ENCODE assay signal across 8 mouse cellular contexts in genomic region chr11:97840539-97840954, GRCm38 (mm10). TPM values are rescaled to one million over a fixed set of nuclear protein-coding genes. Genes with fewer than 3 reads are reported as not detected.
DNase-seq lines count a peak whose midpoint lies in the region; ATAC-seq and TF ChIP-seq lines count a peak whose summit lies in the region.

Gene B230217C12Rik, plus strand, starts transcription at chr11:97840780.

- H3K9ac ChIP-seq in lung, embryonic 15.5 days: peak within 1 kb of the TSS; percentile 21
- peak within 1 kb of the TSS; percentile 77 for H3K9ac ChIP-seq in forebrain, postnatal 0 days
- peak within 1 kb of the TSS; percentile 75 for H3K9ac ChIP-seq in midbrain, embryonic 15.5 days

- no peak for DNase-seq in lung, postnatal 14 days
- peak; percentile 74 for DNase-seq in forebrain, postnatal 0 days
- no peak for DNase-seq in left cerebral cortex, postnatal 36 days (ENCODE audit: low spot score in 2 of 2)
- no peak for DNase-seq in gastrocnemius, postnatal 10 days

- peak; percentile 54 for TF ChIP-seq CTCF in forebrain, postnatal 0 days (IDR thresholded peaks at IDR 0.05; ENCODE audit: low read depth)

- peaks cover 25% of the 10 kb centered on the region for H3K36me3 ChIP-seq in lung, embryonic 15.5 days
- peaks cover 27% of the 10 kb centered on the region for H3K36me3 ChIP-seq in forebrain, postnatal 0 days (ENCODE audit: insufficient read depth)
- H3K36me3 ChIP-seq in midbrain, embryonic 15.5 days (replicated peaks): peaks cover 17% of the 10 kb centered on the region

- peak within 1 kb of the TSS; percentile 47 for H3K27ac ChIP-seq in lung, embryonic 15.5 days
- peak within 1 kb of the TSS; percentile 65 for H3K27ac ChIP-seq in brown adipose tissue, adult 24 weeks (replicated peaks; ENCODE audit: low read depth, low read length)
- peak within 1 kb of the TSS; percentile 90 for H3K27ac ChIP-seq in forebrain, postnatal 0 days (ENCODE audit: low read depth, low read length)
- peak within 1 kb of the TSS; percentile 94 for H3K27ac ChIP-seq in midbrain, embryonic 15.5 days

- WGBS in lung, embryonic 15.5 days: 3% methylated on average over 6 of the region's 6 CpGs
- under 1% methylated on average over 6 of the region's 6 CpGs for WGBS in forebrain, postnatal 0 days
- WGBS in midbrain, embryonic 15.5 days: 1% methylated on average over 6 of the region's 6 CpGs

- no peaks in the 10 kb centered on the region for H3K9me3 ChIP-seq in lung, embryonic 15.5 days
- no peaks in the 10 kb centered on the region for H3K9me3 ChIP-seq in forebrain, postnatal 0 days (ENCODE audit: low read length)
- no peaks in the 10 kb centered on the region for H3K9me3 ChIP-seq in midbrain, embryonic 15.5 days

- peak; percentile 36; the same call in 1 of the 2 replicates for ATAC-seq in lung, embryonic 15.5 days (ENCODE audit: borderline replicate concordance, extremely low read depth, low FRiP score, low TSS enrichment)
- ATAC-seq in forebrain, postnatal 0 days: peak; percentile 55
- peak; percentile 74 for ATAC-seq in midbrain, embryonic 15.5 days (replicated peaks)
- no peak for ATAC-seq in erythroid progenitor cell, adult 5-6 weeks (replicated peaks; ENCODE audit: low FRiP score, poor library complexity, severe bottlenecking)

- H3K4me2 ChIP-seq in lung, embryonic 15.5 days: peak within 1 kb of the TSS; percentile 57
- H3K4me2 ChIP-seq in forebrain, postnatal 0 days (ENCODE audit: low read depth): peak within 1 kb of the TSS; percentile 60
- H3K4me2 ChIP-seq in midbrain, embryonic 15.5 days: peak within 1 kb of the TSS; percentile 55

- intact Hi-C loops in left cerebral cortex, postnatal 36 days (cut with DNase I): loop anchor here (1.0 to 2.0 kb wide), 2 partner anchors 34 to 41 kb away; no protein-coding TSS in a partner anchor

- H3K4me1 ChIP-seq in lung, embryonic 15.5 days: peaks cover 14% of the 10 kb centered on the region; the same call in 1 of the 2 replicates
- H3K4me1 ChIP-seq in brown adipose tissue, adult 24 weeks (ENCODE audit: control insufficient read depth, insufficient read depth, insufficient read length, low read length): peaks cover 4% of the 10 kb centered on the region; the same call in 1 of the 2 replicates
- H3K4me1 ChIP-seq in forebrain, postnatal 0 days (ENCODE audit: insufficient read depth): no peaks in the 10 kb centered on the region
- H3K4me1 ChIP-seq in midbrain, embryonic 15.5 days: peaks cover 18% of the 10 kb centered on the region

- H3K4me3 ChIP-seq in lung, embryonic 15.5 days: peak within 1 kb of the TSS; percentile 38
- H3K4me3 ChIP-seq in brown adipose tissue, adult 24 weeks (ENCODE audit: insufficient read depth, low read depth, low read length): peak within 1 kb of the TSS; percentile 57
- H3K4me3 ChIP-seq in forebrain, postnatal 0 days (ENCODE audit: low read depth, low read length): peak within 1 kb of the TSS; percentile 53
- H3K4me3 ChIP-seq in midbrain, embryonic 15.5 days: peak within 1 kb of the TSS; percentile 61

- H3K27me3 ChIP-seq in lung, embryonic 15.5 days: no peaks in the 10 kb centered on the region
- no peaks in the 10 kb centered on the region for H3K27me3 ChIP-seq in forebrain, postnatal 0 days (ENCODE audit: insufficient read depth, low read length)
- H3K27me3 ChIP-seq in midbrain, embryonic 15.5 days (replicated peaks): no peaks in the 10 kb centered on the region

RNA-seq across cellular contexts. Expression of gene B230217C12Rik, which starts in this region (rescaled TPM):
- 4.2 and 4.4 TPM in 2 replicates for polyA plus RNA-seq in lung, embryonic 15.5 days (2015; fragmentation: Nextera tagmentation; extraction: Ambion mirVana)
- 0.59 and 2.0 TPM in 2 replicates for polyA plus RNA-seq in brown adipose tissue, adult 24 weeks (2012; ENCODE audit: insufficient read depth, insufficient read length, missing spikeins)
- 21.0 and 24.8 TPM in 2 replicates for total RNA-seq in forebrain, postnatal 0 days (2014; rRNA removed)
- 28.6 and 31.5 TPM in 2 replicates for polyA plus RNA-seq in forebrain, postnatal 0 days (2015; fragmentation: Nextera tagmentation; extraction: Ambion mirVana)
- 10 to 100 TPM; 79.9 to 81.0 TPM for total RNA-seq in left cerebral cortex, postnatal 36 days (2021)
- polyA plus RNA-seq in midbrain, embryonic 15.5 days (2015; fragmentation: Nextera tagmentation; extraction: Ambion mirVana): 33.3 and 33.8 TPM in 2 replicates
- total RNA-seq in erythroid progenitor cell, adult 5-6 weeks (2015; ENCODE audit: low replicate concordance): not detected in 2 replicates
- total RNA-seq in erythroid progenitor cell, adult 5-6 weeks (2017; ENCODE audit: low replicate concordance): not detected in 2 replicates
- total RNA-seq in gastrocnemius, postnatal 10 days (2021): 1 to 10 TPM in 1 of 2 experiments, under 1 TPM in 1; 0.95 to 1.1 TPM

Comparison
In these comparisons a context has a peak if more than half of its experiments do, and no peak if none do; other contexts are left out.
1. RNA of gene B230217C12Rik (total RNA-seq): 79.9 to 81.0 TPM in left cerebral cortex, postnatal 36 days and 21.0 to 24.8 TPM in forebrain, postnatal 0 days; 0.95 to 1.1 TPM in gastrocnemius, postnatal 10 days and not detected in erythroid progenitor cell, adult 5-6 weeks; every median in the first group is over 10 times any median in the second.
2. H3K9ac ChIP-seq: peak in every context shown above with its lines; median percentile 77 in forebrain, postnatal 0 days; 75 in midbrain, embryonic 15.5 days; 21 in lung, embryonic 15.5 days.
3. Peak in every context shown above with its lines, with median percentiles within 50 percentile points of each other: H3K27ac ChIP-seq, H3K4me2 ChIP-seq and H3K4me3 ChIP-seq.